Mouse (Mus musculus): ENCODE measurements around the gene Fam163a. TPM values are rescaled to one million over a fixed set of nuclear protein-coding genes. Genes with fewer than 3 reads are reported as not detected.

Gene Fam163a
- polyA plus RNA-seq, 1 experiment from 2014 or later, result 4.2 TPM

GRCm38 (mm10) chr1:156108400-156108799 lies 96.4 kb downstream of the Fam163a start:
- Histone ChIP-seq H3K4me1 (ENCODE audit: control insufficient read depth, insufficient read depth, low read length) (no peaks in the 10 kb centered on the region), H3K36me3 (ENCODE audit: control insufficient read depth, insufficient read depth, low read length) (no peaks in the 10 kb centered on the region), H3K27ac (ENCODE audit: low read length) (no peak overlapping the region), H3K27me3 (ENCODE audit: control insufficient read depth, insufficient read depth, low read length) (no peaks in the 10 kb centered on the region), H3K4me2 (ENCODE audit: low read depth, low read length) (no peak overlapping the region), H3K9ac (ENCODE audit: low read length) (no peak overlapping the region), H3K4me3 (replicated peaks; ENCODE audit: low read length) (no peak overlapping the region), H3K9me3 (replicated peaks; ENCODE audit: control insufficient read depth, low read length) (peaks cover 4% of the 10 kb centered on the region; the same call in 1 of the 2 replicates)
- ATAC-seq (ENCODE audit: insufficient read depth, low FRiP score), result no peak
- WGBS, result 44% methylated on average over 10 of the region's 10 CpGs

- 76% methylated on average over 2 of the region's 2 CpGs for WGBS
- ATAC-seq (ENCODE audit: insufficient read depth, low FRiP score), result no peak
- no peaks in the 10 kb centered on the region for H3K4me1 ChIP-seq (ENCODE audit: control insufficient read depth, insufficient read depth, low read length)
- no peaks in the 10 kb centered on the region for H3K36me3 ChIP-seq (ENCODE audit: control insufficient read depth, insufficient read depth, low read length)
- H3K4me2 ChIP-seq (ENCODE audit: low read depth, low read length), result no peak overlapping the region
- H3K9ac ChIP-seq (ENCODE audit: low read length), result no peak overlapping the region
- H3K9me3 ChIP-seq (replicated peaks; ENCODE audit: control insufficient read depth, low read length), result peaks cover 4% of the 10 kb centered on the region; the same call in 1 of the 2 replicates
- no peak overlapping the region for H3K27ac ChIP-seq (ENCODE audit: low read length)
- no peak overlapping the region for H3K4me3 ChIP-seq (replicated peaks; ENCODE audit: low read length)
- no peaks in the 10 kb centered on the region for H3K27me3 ChIP-seq (ENCODE audit: control insufficient read depth, insufficient read depth, low read length)
Observed at GRCm38 (mm10) chr1:156107424-156107823, 97.4 kb downstream of the Fam163a start.

- no peak overlapping the region for H3K9ac ChIP-seq (ENCODE audit: low read length)
- WGBS, result 73% methylated on average over 2 of the region's 2 CpGs
Observed at GRCm38 (mm10) chr1:156105381-156105780, 99.4 kb downstream of the Fam163a start.

GRCm38 (mm10) chr1:156103763-156104162 lies 101.1 kb downstream of the Fam163a start:
- Histone ChIP-seq H3K9ac (ENCODE audit: low read length) (no peak overlapping the region), H3K27me3 (ENCODE audit: control insufficient read depth, insufficient read depth, low read length) (no peaks in the 10 kb centered on the region), H3K4me1 (ENCODE audit: control insufficient read depth, insufficient read depth, low read length) (no peaks in the 10 kb centered on the region), H3K36me3 (ENCODE audit: control insufficient read depth, insufficient read depth, low read length) (no peaks in the 10 kb centered on the region), H3K9me3 (replicated peaks; ENCODE audit: control insufficient read depth, low read length) (peaks cover 4% of the 10 kb centered on the region; the same call in 1 of the 2 replicates), H3K4me2 (ENCODE audit: low read depth, low read length) (no peak overlapping the region), H3K27ac (ENCODE audit: low read length) (no peak overlapping the region), H3K4me3 (replicated peaks; ENCODE audit: low read length) (no peak overlapping the region)
- 91% methylated on average over 2 of the region's 2 CpGs for WGBS
- no peak for ATAC-seq (ENCODE audit: insufficient read depth, low FRiP score)

More at GRCm38 (mm10) chr1:156105381-156105780, 99.4 kb downstream of the Fam163a start:
- Histone ChIP-seq H3K27ac (ENCODE audit: low read length) (no peak overlapping the region), H3K27me3 (ENCODE audit: control insufficient read depth, insufficient read depth, low read length) (no peaks in the 10 kb centered on the region), H3K36me3 (ENCODE audit: control insufficient read depth, insufficient read depth, low read length) (no peaks in the 10 kb centered on the region), H3K9me3 (replicated peaks; ENCODE audit: control insufficient read depth, low read length) (peaks cover 4% of the 10 kb centered on the region; the same call in 1 of the 2 replicates), H3K4me1 (ENCODE audit: control insufficient read depth, insufficient read depth, low read length) (no peaks in the 10 kb centered on the region), H3K4me2 (ENCODE audit: low read depth, low read length) (no peak overlapping the region), H3K4me3 (replicated peaks; ENCODE audit: low read length) (no peak overlapping the region)
- ATAC-seq (ENCODE audit: insufficient read depth, low FRiP score), result no peak

- Histone ChIP-seq H3K36me3 (ENCODE audit: control insufficient read depth, insufficient read depth, low read length) (no peaks in the 10 kb centered on the region), H3K9me3 (replicated peaks; ENCODE audit: control insufficient read depth, low read length) (no peaks in the 10 kb centered on the region), H3K4me2 (ENCODE audit: low read depth, low read length) (no peak overlapping the region), H3K27ac (ENCODE audit: low read length) (no peak overlapping the region), H3K9ac (ENCODE audit: low read length) (no peak overlapping the region), H3K4me3 (replicated peaks; ENCODE audit: low read length) (no peak overlapping the region), H3K4me1 (ENCODE audit: control insufficient read depth, insufficient read depth, low read length) (no peaks in the 10 kb centered on the region), H3K27me3 (ENCODE audit: control insufficient read depth, insufficient read depth, low read length) (no peaks in the 10 kb centered on the region)
- no peak for ATAC-seq (ENCODE audit: insufficient read depth, low FRiP score)
- 68% methylated on average over 4 of the region's 4 CpGs for WGBS
Observed at GRCm38 (mm10) chr1:156091811-156092210, 113.0 kb downstream of the Fam163a start.

- 50% methylated on average over 4 of the region's 4 CpGs for WGBS
- Histone ChIP-seq H3K27me3 (ENCODE audit: control insufficient read depth, insufficient read depth, low read length) (no peaks in the 10 kb centered on the region), H3K27ac (ENCODE audit: low read length) (no peak overlapping the region), H3K36me3 (ENCODE audit: control insufficient read depth, insufficient read depth, low read length) (no peaks in the 10 kb centered on the region), H3K4me1 (ENCODE audit: control insufficient read depth, insufficient read depth, low read length) (no peaks in the 10 kb centered on the region), H3K4me3 (replicated peaks; ENCODE audit: low read length) (no peak overlapping the region), H3K9me3 (replicated peaks; ENCODE audit: control insufficient read depth, low read length) (no peaks in the 10 kb centered on the region), H3K4me2 (ENCODE audit: low read depth, low read length) (no peak overlapping the region), H3K9ac (ENCODE audit: low read length) (no peak overlapping the region)
- peak; percentile 35; the same call in 1 of the 2 replicates for ATAC-seq (ENCODE audit: insufficient read depth, low FRiP score)
Observed at GRCm38 (mm10) chr1:156090042-156090441, 114.8 kb downstream of the Fam163a start.

GRCm38 (mm10) chr1:156089561-156089960 lies 115.3 kb downstream of the Fam163a start:
- Histone ChIP-seq H3K27ac (ENCODE audit: low read length) (no peak overlapping the region), H3K9ac (ENCODE audit: low read length) (no peak overlapping the region), H3K4me1 (ENCODE audit: control insufficient read depth, insufficient read depth, low read length) (no peaks in the 10 kb centered on the region), H3K27me3 (ENCODE audit: control insufficient read depth, insufficient read depth, low read length) (no peaks in the 10 kb centered on the region), H3K9me3 (replicated peaks; ENCODE audit: control insufficient read depth, low read length) (no peaks in the 10 kb centered on the region), H3K36me3 (ENCODE audit: control insufficient read depth, insufficient read depth, low read length) (no peaks in the 10 kb centered on the region), H3K4me2 (ENCODE audit: low read depth, low read length) (no peak overlapping the region), H3K4me3 (replicated peaks; ENCODE audit: low read length) (no peak overlapping the region)
- ATAC-seq (ENCODE audit: insufficient read depth, low FRiP score), result 0 out of 2 replicates have a peak, but pooled peaks have one; percentile 5
- WGBS, result 71% methylated on average over 8 of the region's 8 CpGs

- no peak overlapping the region for H3K4me3 ChIP-seq (replicated peaks; ENCODE audit: low read length)
- no peak overlapping the region for H3K27ac ChIP-seq (ENCODE audit: low read length)
- no peaks in the 10 kb centered on the region for H3K36me3 ChIP-seq (ENCODE audit: control insufficient read depth, insufficient read depth, low read length)
- H3K4me2 ChIP-seq (ENCODE audit: low read depth, low read length), result no peak overlapping the region
- no peaks in the 10 kb centered on the region for H3K27me3 ChIP-seq (ENCODE audit: control insufficient read depth, insufficient read depth, low read length)
- no peak overlapping the region for H3K9ac ChIP-seq (ENCODE audit: low read length)
- H3K4me1 ChIP-seq (ENCODE audit: control insufficient read depth, insufficient read depth, low read length), result no peaks in the 10 kb centered on the region
- H3K9me3 ChIP-seq (replicated peaks; ENCODE audit: control insufficient read depth, low read length), result no peaks in the 10 kb centered on the region
- ATAC-seq (ENCODE audit: insufficient read depth, low FRiP score), result no peak
- 68% methylated on average over 5 of the region's 5 CpGs for WGBS
Observed at GRCm38 (mm10) chr1:156087586-156087985, 117.2 kb downstream of the Fam163a start.

GRCm38 (mm10) chr1:156085770-156086169 lies 119.1 kb downstream of the Fam163a start:
- WGBS, result 52% methylated on average over 5 of the region's 5 CpGs
- H3K9ac ChIP-seq (ENCODE audit: low read length), result no peak overlapping the region
- no peak for ATAC-seq (ENCODE audit: insufficient read depth, low FRiP score)

More at GRCm38 (mm10) chr1:156085770-156086169, 119.1 kb downstream of the Fam163a start:
- Histone ChIP-seq H3K9me3 (replicated peaks; ENCODE audit: control insufficient read depth, low read length) (no peaks in the 10 kb centered on the region), H3K27ac (ENCODE audit: low read length) (no peak overlapping the region), H3K36me3 (ENCODE audit: control insufficient read depth, insufficient read depth, low read length) (no peaks in the 10 kb centered on the region), H3K27me3 (ENCODE audit: control insufficient read depth, insufficient read depth, low read length) (no peaks in the 10 kb centered on the region), H3K4me3 (replicated peaks; ENCODE audit: low read length) (no peak overlapping the region), H3K4me1 (ENCODE audit: control insufficient read depth, insufficient read depth, low read length) (no peaks in the 10 kb centered on the region), H3K4me2 (ENCODE audit: low read depth, low read length) (no peak overlapping the region)

Measured in stomach, embryonic 16.5 days (tissue).